Mouse (Mus musculus) adipose tissue, adult 10 weeks (tissue): ENCODE measurements around the gene Prkar2a. TPM values are rescaled to one million over a fixed set of nuclear protein-coding genes. Genes with fewer than 3 reads are reported as not detected.

Source experiments
- polyA plus RNA-seq: library from polyadenylated mRNA; stranded (reverse); fragments of 350-450 nt; fragmentation: Illumina TruSeq; extraction: RNeasy Lipid Tissue Mini Kit (QIAGEN cat#74804); gene quantifications from one replicate; pipeline ENCODE4 v1.2.3, GENCODE M21; 2014; ENCODE audit warnings: low read depth, low replicate concordance

Prkar2a gene
- polyA plus RNA-seq, result 35.5 TPM

GRCm38 (mm10) chr9:108689106-108689505 is at the start of gene Prkar2a:
Gene Prkar2a, plus strand, starts transcription at chr9:108689314.

GRCm38 (mm10) chr9:108648611-108649560 is 40.2 kb upstream of the Prkar2a start, which contains the start of gene Arih2:
Gene Arih2, minus strand, starts transcription at chr9:108649386.

GRCm38 (mm10) chr9:108661677-108662612 is 27.2 kb upstream of the Prkar2a start, which contains the start of gene Slc25a20:
Gene Slc25a20, plus strand, starts transcription at chr9:108662088.

GRCm38 (mm10) chr9:108783548-108784463 is 94.7 kb downstream of the Prkar2a start, which contains the start of gene Ip6k2:
Gene Ip6k2, plus strand, starts transcription at chr9:108783796.

Other genes with a start within 250 kb of the Prkar2a start
- 20.1 TPM for gene Ccdc71, start 228.8 kb upstream of the Prkar2a start, polyA plus RNA-seq
- gene Klhdc8b, start 227.7 kb upstream of the Prkar2a start, polyA plus RNA-seq, result 61.8 TPM
- 122 TPM for gene Lamb2, start 209.6 kb upstream of the Prkar2a start, polyA plus RNA-seq
- gene Usp19, start 198.7 kb upstream of the Prkar2a start, polyA plus RNA-seq, result 99.3 TPM
- 126 TPM for gene Qars, start 181.6 kb upstream of the Prkar2a start, polyA plus RNA-seq
- gene Qrich1, start 172.5 kb upstream of the Prkar2a start, polyA plus RNA-seq, result 68.9 TPM
- 69.1 TPM for gene Impdh2, start 129.0 kb upstream of the Prkar2a start, polyA plus RNA-seq
- gene Ndufaf3, start 121.9 kb upstream of the Prkar2a start, polyA plus RNA-seq, result 29.0 TPM
- gene Dalrd3, start 119.4 kb upstream of the Prkar2a start, polyA plus RNA-seq, result 95.8 TPM
- 39.9 TPM for gene Wdr6, start 110.6 kb upstream of the Prkar2a start, polyA plus RNA-seq
- 7.0 TPM for gene P4htm, start 91.6 kb upstream of the Prkar2a start, polyA plus RNA-seq
- 41.7 TPM for gene Arih2, start 39.9 kb upstream of the Prkar2a start, polyA plus RNA-seq
- gene Slc25a20, start 27.2 kb upstream of the Prkar2a start, polyA plus RNA-seq, result 38.7 TPM
- gene Ip6k2, start 94.5 kb downstream of the Prkar2a start, polyA plus RNA-seq, result 197 TPM
- 22.0 TPM for gene Nckipsd, start 119.1 kb downstream of the Prkar2a start, polyA plus RNA-seq
- 0.14 TPM for gene Celsr3, start 137.0 kb downstream of the Prkar2a start, polyA plus RNA-seq
- gene Slc26a6, start 164.0 kb downstream of the Prkar2a start, polyA plus RNA-seq, result 7.9 TPM
- 3.0 TPM for gene Tmem89, start 225.3 kb downstream of the Prkar2a start, polyA plus RNA-seq
- gene Uqcrc1, start 247.3 kb downstream of the Prkar2a start, polyA plus RNA-seq, result 159 TPM